Mouse (Mus musculus): ENCODE data around the gene Zfand3.

DNA sequence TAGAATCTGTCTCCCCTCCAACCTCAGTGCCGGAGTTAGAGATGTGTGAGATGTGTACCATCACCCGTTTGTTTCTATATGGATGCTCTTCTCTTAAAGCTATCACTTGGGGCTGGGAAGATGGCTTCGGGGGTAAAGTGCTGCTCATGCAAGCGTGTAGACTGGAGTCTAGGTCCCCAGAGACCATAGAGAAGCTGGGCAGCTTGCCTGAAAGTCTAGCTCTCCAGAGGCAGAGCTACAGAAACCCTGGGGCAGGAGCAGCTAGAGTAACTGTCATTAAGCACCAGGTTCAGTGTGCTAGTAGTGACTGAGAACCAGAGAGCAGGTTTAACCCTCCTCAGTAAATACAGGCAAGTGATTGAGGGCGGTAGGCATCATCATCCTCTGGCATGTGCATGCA lies 51.7 kb downstream of the Zfand3 start:
- no peak for TF ChIP-seq CTCF (IDR thresholded peaks at IDR 0.05; ENCODE audit: insufficient read depth, low read length)
- TF ChIP-seq POLR2A (IDR thresholded peaks at IDR 0.05; ENCODE audit: borderline replicate concordance, extremely low read depth, low read depth, low read length) = no peak
